Mouse (Mus musculus) myocyte (in vitro differentiated cells): ENCODE data around the gene Gpr157.
A peak's percentile ranks its signal among the peaks of the same experiment; 100 is the strongest.

Source experiments
- CEBPB ChIP-seq: IDR thresholded peaks from 2 replicates; pipeline ENCODE4 v1.6.1; 2011; ENCODE audit warnings: mild to moderate bottlenecking, moderate library complexity; ENCODE audit not compliant: poor library complexity, insufficient read depth, severe bottlenecking
- E2F4 ChIP-seq: IDR thresholded peaks from one replicate; pipeline ENCODE4 v1.6.1; 2011; ENCODE audit warnings: mild to moderate bottlenecking, control low read depth, moderate library complexity; ENCODE audit not compliant: insufficient read depth
- MAX ChIP-seq: IDR thresholded peaks from one replicate; pipeline ENCODE4 v1.6.1; 2011; ENCODE audit warnings: low read depth, mild to moderate bottlenecking, control low read depth
- MYOD1 ChIP-seq, 3 experiments: IDR thresholded peaks; one replicate each; pipeline ENCODE4 v1.6.1; 2011; ENCODE audit warnings: control low read depth in 2 of 3, low read depth in 2 of 3, mild to moderate bottlenecking in 2 of 3, moderate library complexity in 1 of 3; ENCODE audit not compliant: insufficient read length in 2 of 3, control insufficient read depth in 1 of 3
- MYOG ChIP-seq, 3 experiments: IDR thresholded peaks; one replicate each; pipeline ENCODE4 v1.6.1; 2011; ENCODE audit warnings: control low read depth in 2 of 3, low read depth in 2 of 3, mild to moderate bottlenecking in 2 of 3; ENCODE audit not compliant: insufficient read length in 2 of 3, control insufficient read depth in 1 of 3, insufficient read depth in 1 of 3
- POLR2A ChIP-seq: IDR thresholded peaks from one replicate; pipeline ENCODE4 v1.6.1; 2011; ENCODE audit warnings: low read depth, mild to moderate bottlenecking, control low read depth, moderate library complexity; ENCODE audit not compliant: insufficient read length
- POLR2AphosphoS2 ChIP-seq: IDR thresholded peaks from one replicate; pipeline ENCODE4 v1.6.1; 2011; ENCODE audit warnings: low read depth, control low read depth; ENCODE audit not compliant: insufficient read length
- REST ChIP-seq: IDR thresholded peaks from one replicate; pipeline ENCODE4 v1.6.1; 2011; ENCODE audit warnings: mild to moderate bottlenecking, control low read depth, moderate library complexity; ENCODE audit not compliant: insufficient read depth, insufficient read length
- SRF ChIP-seq: IDR thresholded peaks from one replicate; pipeline ENCODE4 v1.6.1; 2011; ENCODE audit warnings: low read depth; ENCODE audit not compliant: control insufficient read depth, insufficient read length
- TCF12 ChIP-seq: IDR thresholded peaks from one replicate; pipeline ENCODE4 v1.6.1; 2011; ENCODE audit warnings: mild to moderate bottlenecking, control low read depth; ENCODE audit not compliant: poor library complexity, insufficient read depth, severe bottlenecking
- TCF3 ChIP-seq: IDR thresholded peaks from one replicate; pipeline ENCODE4 v1.6.1; 2011; ENCODE audit warnings: low read depth, control low read depth; ENCODE audit not compliant: insufficient read length
- USF1 ChIP-seq: IDR thresholded peaks from one replicate; pipeline ENCODE4 v1.6.1; 2011; ENCODE audit warnings: low read depth, mild to moderate bottlenecking, control low read depth, moderate library complexity

DNA sequence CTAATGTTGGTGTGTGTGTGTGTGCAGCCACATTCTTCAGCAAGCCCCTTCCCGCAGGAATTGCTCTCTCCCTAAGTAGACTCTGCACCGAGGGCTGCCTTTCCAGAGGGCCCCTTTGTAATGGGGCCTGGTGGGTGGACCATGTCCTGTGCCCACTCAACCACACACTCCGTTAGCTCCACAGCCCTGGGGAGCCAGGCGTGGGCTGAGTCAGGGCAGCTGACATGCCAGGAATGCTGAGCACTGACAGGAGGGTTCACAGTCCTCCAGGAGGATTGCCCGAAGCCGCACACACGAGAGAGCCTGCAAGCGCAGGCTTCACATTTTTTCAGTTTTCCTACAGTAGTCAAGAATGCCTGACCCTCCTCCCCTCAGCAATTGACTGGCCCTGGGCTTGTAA lies 17.0 kb upstream of the Gpr157 start:
- TF ChIP-seq POLR2A (no peak), TCF12 (peak; percentile 25), POLR2AphosphoS2 (no peak), MAX (no peak), E2F4 (no peak), TCF3 (peak; percentile 18), MYOD1 (IDR thresholded peaks at IDR 0.05; ENCODE audit: control insufficient read depth in 1 of 3, insufficient read length in 2 of 3, low read depth in 2 of 3) (peak in 2 of 3 experiments; percentile 74 to 86), REST (no peak), USF1 (no peak), CEBPB (no peak), MYOG (IDR thresholded peaks at IDR 0.05; ENCODE audit: control insufficient read depth in 1 of 3, insufficient read depth in 1 of 3, insufficient read length in 2 of 3, low read depth in 2 of 3) (peak in 2 of 3 experiments; percentile 73 to 87), SRF (no peak)
